Mouse (Mus musculus): ENCODE results near the gene Acvr1. TPM values are rescaled to one million over a fixed set of nuclear protein-coding genes. Genes with fewer than 3 reads are reported as not detected.

Gene Acvr1
- polyA plus RNA-seq, 1 experiment from 2014 or later: 4.6 TPM

DNA sequence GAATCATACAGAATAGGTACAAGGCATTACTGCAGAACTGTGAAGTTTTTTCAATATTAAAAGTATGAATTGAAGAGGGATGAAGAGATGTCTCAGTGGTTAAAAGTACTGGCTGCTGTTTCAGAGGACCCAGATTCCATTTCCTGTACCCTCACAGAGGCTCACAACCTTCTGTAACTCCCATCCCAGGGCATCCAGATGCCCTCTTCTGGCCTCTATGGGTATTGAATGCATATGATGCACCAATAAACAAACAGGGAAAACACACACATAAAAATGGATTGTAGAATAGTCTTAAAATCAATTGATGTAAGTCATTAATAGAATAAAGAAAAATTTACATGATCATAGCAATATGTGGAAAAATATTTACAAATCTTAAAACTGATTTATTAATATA, 151.9 kb downstream of the Acvr1 start:
- no peak for ATAC-seq (ENCODE audit: low FRiP score)
- no peak overlapping the region for H3K4me2 ChIP-seq
- no peaks in the 10 kb centered on the region for H3K27me3 ChIP-seq
- H3K36me3 ChIP-seq (replicated peaks): no peaks in the 10 kb centered on the region
- no peaks in the 10 kb centered on the region for H3K4me1 ChIP-seq
- H3K4me3 ChIP-seq (replicated peaks): no peak overlapping the region
- no peak overlapping the region for H3K9ac ChIP-seq
- no peaks in the 10 kb centered on the region for H3K9me3 ChIP-seq
- no peak overlapping the region for H3K27ac ChIP-seq

DNA sequence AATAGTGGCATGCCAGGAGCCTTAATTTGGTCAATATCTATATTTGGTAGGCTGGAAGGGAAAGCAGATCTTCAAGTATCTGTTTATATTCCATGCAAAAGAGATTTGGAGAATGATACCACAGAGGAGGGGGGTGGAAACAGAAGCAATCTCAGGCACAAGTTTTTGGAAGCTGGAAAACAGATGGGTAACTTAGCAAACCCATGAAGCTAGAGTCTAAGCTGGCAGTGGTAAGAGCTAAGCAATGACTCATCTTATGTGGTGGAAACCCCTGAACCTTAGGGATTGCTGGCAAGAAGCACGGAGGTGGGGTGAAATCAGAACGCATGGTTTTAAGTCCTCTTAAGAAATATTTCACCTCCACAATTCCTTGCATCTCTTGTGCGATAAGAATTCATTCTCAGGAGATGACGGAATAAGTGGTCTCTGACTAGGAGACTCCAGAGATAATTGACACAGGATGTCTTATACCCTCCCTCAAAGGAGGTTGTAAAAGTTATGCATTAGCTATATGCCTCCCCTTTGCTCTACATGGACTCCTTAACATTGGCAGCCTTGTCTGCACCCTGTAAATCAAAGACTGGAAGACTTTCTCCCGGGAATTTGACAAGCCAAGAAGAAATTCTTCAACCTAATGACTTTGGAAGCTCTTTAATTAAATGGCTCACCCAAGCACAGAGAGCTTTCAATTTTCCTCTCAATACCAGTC, 157.9 kb downstream of the Acvr1 start:
- Histone ChIP-seq H3K4me1 (no peaks in the 10 kb centered on the region), H3K27ac (no peak overlapping the region), H3K27me3 (no peaks in the 10 kb centered on the region), H3K9ac (no peak overlapping the region), H3K4me3 (replicated peaks) (no peak overlapping the region), H3K4me2 (no peak overlapping the region), H3K36me3 (replicated peaks) (no peaks in the 10 kb centered on the region), H3K9me3 (no peaks in the 10 kb centered on the region)
- 81% methylated on average over 5 of the region's 5 CpGs for whole genome bisulfite sequencing
- no peak for ATAC-seq (ENCODE audit: low FRiP score)

DNA sequence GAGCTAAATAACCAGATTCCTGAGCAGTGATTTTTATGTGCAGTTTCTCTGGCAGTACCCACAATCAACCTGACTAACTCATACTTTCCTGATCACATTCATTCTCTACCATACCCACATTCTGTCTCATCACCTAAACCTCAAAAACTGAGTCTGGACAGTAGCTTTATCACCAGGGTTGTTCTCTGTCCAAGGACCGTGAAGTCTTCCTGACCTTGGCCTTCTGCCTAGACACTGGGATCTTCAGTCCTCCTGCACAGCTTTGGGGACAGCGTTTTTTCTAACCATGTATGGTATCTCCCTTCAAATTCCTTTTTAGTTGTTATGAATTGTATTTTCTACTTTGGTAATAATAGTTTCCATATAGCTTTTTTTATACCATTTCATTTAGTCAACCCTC, 163.5 kb downstream of the Acvr1 start:
- Histone ChIP-seq H3K4me2 (no peak overlapping the region), H3K4me1 (no peaks in the 10 kb centered on the region), H3K4me3 (replicated peaks) (no peak overlapping the region), H3K27me3 (no peaks in the 10 kb centered on the region), H3K9me3 (no peaks in the 10 kb centered on the region), H3K9ac (no peak overlapping the region), H3K36me3 (replicated peaks) (no peaks in the 10 kb centered on the region), H3K27ac (no peak overlapping the region)
- ATAC-seq (ENCODE audit: low FRiP score): no peak
- 89% methylated on average over 2 of the region's 2 CpGs for WGBS

DNA sequence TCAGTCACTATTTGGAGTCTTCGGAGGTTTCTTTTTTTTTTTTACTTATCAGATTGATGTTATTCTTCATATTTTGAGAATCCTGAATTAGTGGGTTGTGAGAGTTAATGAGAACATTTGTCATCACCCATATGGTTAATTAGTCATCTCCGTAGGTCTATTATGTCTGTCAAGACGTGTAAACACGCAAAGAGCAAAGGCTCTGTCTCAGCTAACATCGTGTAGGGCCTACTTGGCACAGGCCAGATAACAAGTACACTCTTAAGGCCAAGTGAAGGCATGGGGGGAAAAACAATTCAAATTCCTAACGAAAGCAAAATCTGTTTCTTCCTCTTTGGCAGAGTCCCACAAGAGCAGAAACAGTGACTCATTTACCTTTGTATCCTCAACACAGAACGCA, 178.4 kb downstream of the Acvr1 start:
- 73% methylated on average over 7 of the region's 7 CpGs for WGBS
- no peak overlapping the region for H3K9ac ChIP-seq
- no peaks in the 10 kb centered on the region for H3K27me3 ChIP-seq
- H3K36me3 ChIP-seq (replicated peaks): no peaks in the 10 kb centered on the region
- no peak overlapping the region for H3K4me2 ChIP-seq
- ATAC-seq (ENCODE audit: low FRiP score): no peak
- H3K4me1 ChIP-seq: no peaks in the 10 kb centered on the region
- H3K9me3 ChIP-seq: no peaks in the 10 kb centered on the region
- no peak overlapping the region for H3K4me3 ChIP-seq (replicated peaks)
- no peak overlapping the region for H3K27ac ChIP-seq

DNA sequence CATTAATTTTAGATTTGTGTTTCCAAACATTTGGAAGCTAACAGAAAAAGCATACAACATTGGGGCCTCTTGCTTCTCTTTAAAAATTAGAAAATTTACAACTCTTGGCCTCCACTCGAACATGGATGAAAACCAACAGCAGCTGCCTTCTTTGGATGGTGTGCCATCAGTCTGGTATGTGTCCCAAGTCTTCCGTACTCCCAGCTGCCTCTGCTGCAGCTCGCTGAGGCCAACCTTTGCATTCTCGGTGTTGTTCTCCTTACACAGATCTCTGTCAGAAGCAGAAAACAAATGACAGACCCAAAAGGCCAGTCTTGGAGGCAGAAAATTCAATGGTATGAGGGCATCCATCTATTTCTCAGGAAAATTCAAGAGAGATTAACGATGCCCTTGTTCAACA, 186.9 kb downstream of the Acvr1 start:
- no peaks in the 10 kb centered on the region for H3K27me3 ChIP-seq
- no peak overlapping the region for H3K27ac ChIP-seq
- H3K4me2 ChIP-seq: no peak overlapping the region
- WGBS: 79% methylated on average over 5 of the region's 5 CpGs
- H3K36me3 ChIP-seq (replicated peaks): no peaks in the 10 kb centered on the region
- 0 out of 2 replicates have a peak, but pooled peaks cover 6% of the 10 kb centered on the region for H3K4me1 ChIP-seq
- H3K9me3 ChIP-seq: no peaks in the 10 kb centered on the region
- H3K9ac ChIP-seq: no peak overlapping the region
- no peak overlapping the region for H3K4me3 ChIP-seq (replicated peaks)
- no peak for ATAC-seq (ENCODE audit: low FRiP score)

DNA sequence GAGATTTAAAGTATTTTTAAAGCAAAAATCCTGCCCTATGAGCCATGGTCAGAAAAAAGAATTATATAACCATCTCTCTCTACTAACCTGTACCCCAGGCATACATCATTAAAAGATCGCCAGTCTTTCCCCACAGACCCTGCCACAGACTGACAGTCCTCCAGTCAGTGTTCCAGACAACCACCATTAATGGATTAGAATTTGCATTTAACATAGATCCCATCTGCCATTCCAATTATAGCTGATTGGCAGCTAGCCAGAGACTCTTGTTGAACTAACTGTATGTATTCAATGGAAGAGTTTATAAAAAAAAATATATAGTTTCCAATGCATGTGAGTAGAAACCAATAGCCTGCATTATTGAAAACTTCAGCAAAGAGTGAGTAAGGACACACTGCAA, 187.5 kb downstream of the Acvr1 start:
- Histone ChIP-seq H3K27ac (no peak overlapping the region), H3K9me3 (no peaks in the 10 kb centered on the region), H3K36me3 (replicated peaks) (no peaks in the 10 kb centered on the region), H3K4me1 (0 out of 2 replicates have a peak, but pooled peaks cover 6% of the 10 kb centered on the region), H3K4me2 (no peak overlapping the region), H3K27me3 (no peaks in the 10 kb centered on the region), H3K4me3 (replicated peaks) (no peak overlapping the region), H3K9ac (no peak overlapping the region)
- 51% methylated on average over 1 of the region's 1 CpGs for WGBS
- peak; percentile 55; the same call in 1 of the 2 replicates for ATAC-seq (ENCODE audit: low FRiP score)

DNA sequence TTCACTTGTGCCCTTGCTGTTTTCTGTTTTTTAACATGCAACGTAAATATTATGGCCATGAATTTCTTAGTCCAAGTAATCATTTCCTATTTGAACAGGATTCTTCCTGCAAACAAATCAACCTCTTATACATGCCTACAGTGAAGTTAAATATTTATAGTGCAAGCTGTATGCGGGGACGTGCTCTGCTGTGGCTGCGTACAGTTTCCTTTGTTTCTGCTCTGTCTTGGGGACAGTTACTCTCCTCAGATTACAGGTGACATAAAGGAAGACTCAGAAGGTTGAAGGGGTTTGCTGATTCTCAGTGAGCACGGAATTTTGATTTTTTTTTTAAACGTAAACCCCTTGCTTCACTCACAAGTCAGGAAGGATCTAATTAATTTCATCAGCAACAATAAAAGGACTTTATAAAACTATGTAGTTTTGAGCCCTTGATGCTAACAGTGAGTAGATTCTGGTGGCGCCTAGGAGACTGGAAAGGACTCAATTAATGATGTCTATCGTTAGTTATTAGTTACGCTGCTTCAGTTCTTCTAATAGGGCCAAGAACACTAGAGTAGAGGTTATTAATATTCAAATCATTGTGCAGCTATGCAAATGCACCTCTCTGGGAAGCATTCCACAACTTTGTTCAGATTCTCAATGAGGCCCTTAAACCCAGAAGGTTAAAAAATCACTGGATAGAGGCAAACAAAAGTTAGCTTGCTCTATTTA, 189.4 kb downstream of the Acvr1 start:
- H3K9ac ChIP-seq: no peak overlapping the region
- H3K4me1 ChIP-seq: 0 out of 2 replicates have a peak, but pooled peaks cover 6% of the 10 kb centered on the region
- ATAC-seq (ENCODE audit: low FRiP score): no peak; the same call in 1 of the 2 replicates
- H3K9me3 ChIP-seq: no peaks in the 10 kb centered on the region
- H3K4me3 ChIP-seq (replicated peaks): no peak overlapping the region
- no peaks in the 10 kb centered on the region for H3K36me3 ChIP-seq (replicated peaks)
- no peak overlapping the region for H3K4me2 ChIP-seq
- H3K27me3 ChIP-seq: no peaks in the 10 kb centered on the region
- 47% methylated on average over 9 of the region's 9 CpGs for WGBS
- no peak overlapping the region for H3K27ac ChIP-seq

DNA sequence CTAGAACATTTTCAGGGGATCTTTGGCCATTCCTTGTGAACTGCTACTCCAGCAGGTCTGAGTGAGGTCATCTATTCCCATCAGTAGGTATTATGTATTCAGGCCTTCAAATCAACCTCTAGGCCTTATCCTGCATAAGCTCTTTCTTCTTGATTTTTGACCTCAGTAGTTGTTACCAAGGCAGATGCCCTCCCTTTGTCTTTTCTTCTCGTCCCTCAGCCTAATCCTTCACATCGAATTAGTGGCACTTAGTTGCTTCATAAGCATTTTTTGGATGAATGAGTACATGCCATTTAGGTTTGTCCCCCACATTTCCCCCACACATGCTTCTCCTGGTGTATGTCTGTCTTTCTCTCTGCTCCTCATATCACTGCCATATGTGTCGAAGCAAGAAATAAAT, 200.8 kb downstream of the Acvr1 start:
- 51% methylated on average over 3 of the region's 3 CpGs for WGBS
- no peak for ATAC-seq (ENCODE audit: low FRiP score)
- Histone ChIP-seq H3K4me3 (replicated peaks) (no peak overlapping the region), H3K4me2 (no peak overlapping the region), H3K4me1 (no peaks in the 10 kb centered on the region), H3K9ac (no peak overlapping the region), H3K9me3 (no peaks in the 10 kb centered on the region), H3K27ac (no peak overlapping the region), H3K27me3 (no peaks in the 10 kb centered on the region), H3K36me3 (replicated peaks) (no peaks in the 10 kb centered on the region)

DNA sequence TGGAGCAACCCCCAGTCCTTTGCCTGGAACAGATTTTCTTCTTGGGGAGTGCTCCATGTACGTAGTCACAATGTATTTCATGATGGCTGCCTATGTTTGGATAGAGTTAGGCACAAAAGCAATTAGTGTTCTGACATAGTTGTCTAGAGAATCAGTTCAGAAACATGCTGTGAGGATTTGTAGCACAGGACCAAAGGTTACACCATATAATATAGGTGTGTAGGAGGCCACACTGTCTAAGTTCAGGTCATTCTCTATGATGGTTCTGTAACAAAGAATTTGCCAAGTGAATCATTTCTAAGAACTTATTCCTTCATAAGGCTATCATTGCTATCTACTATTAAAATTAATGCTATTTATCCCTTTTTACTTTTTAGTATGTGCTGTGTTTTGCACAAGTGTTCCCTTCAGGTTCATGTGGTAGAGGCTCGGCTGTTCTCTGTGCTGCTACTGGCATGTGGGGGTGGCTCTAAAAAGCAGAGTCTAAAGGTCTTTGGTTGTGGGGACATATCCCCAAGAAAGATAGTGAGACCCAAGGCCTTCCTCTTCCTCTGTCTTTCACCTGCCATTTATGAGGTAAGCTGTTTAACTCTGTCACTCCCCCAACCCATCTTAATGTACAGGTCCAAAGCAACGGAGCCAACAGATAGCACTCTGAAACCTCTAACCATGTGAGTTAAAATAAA, 205.5 kb downstream of the Acvr1 start:
- Histone ChIP-seq H3K4me1 (peaks cover 12% of the 10 kb centered on the region), H3K9ac (no peak overlapping the region), H3K4me2 (no peak overlapping the region), H3K27ac (no peak overlapping the region), H3K27me3 (peaks cover 18% of the 10 kb centered on the region), H3K36me3 (replicated peaks) (no peaks in the 10 kb centered on the region), H3K4me3 (replicated peaks) (no peak overlapping the region), H3K9me3 (no peaks in the 10 kb centered on the region)
- WGBS: 86% methylated on average over 3 of the region's 3 CpGs
- ATAC-seq (ENCODE audit: low FRiP score): no peak

DNA sequence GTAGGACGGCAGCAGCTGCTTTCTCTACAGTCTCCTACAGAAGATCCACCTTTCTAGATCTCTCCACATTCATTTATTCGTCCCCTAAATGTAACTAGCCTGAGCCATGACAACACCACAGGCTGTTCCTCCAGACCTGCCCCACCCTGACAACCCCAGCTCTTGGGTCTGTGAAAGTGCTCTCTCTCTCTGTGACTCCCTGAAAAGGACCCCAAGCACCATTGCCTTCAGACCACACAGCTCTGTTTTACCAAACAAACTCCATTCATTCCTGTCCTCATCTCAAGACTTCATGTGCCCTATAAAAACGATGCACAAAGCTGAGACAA, 208.9 kb downstream of the Acvr1 start:
- peak; percentile 49 for ATAC-seq (ENCODE audit: low FRiP score)
- Histone ChIP-seq H3K9me3 (no peaks in the 10 kb centered on the region), H3K27ac (no peak overlapping the region), H3K4me1 (peaks cover 12% of the 10 kb centered on the region), H3K27me3 (peaks cover 27% of the 10 kb centered on the region), H3K9ac (no peak overlapping the region), H3K4me2 (peak overlapping the region; percentile 100), H3K36me3 (replicated peaks) (no peaks in the 10 kb centered on the region), H3K4me3 (replicated peaks) (peak overlapping the region; percentile 62)
- 17% methylated on average over 3 of the region's 3 CpGs for WGBS

DNA sequence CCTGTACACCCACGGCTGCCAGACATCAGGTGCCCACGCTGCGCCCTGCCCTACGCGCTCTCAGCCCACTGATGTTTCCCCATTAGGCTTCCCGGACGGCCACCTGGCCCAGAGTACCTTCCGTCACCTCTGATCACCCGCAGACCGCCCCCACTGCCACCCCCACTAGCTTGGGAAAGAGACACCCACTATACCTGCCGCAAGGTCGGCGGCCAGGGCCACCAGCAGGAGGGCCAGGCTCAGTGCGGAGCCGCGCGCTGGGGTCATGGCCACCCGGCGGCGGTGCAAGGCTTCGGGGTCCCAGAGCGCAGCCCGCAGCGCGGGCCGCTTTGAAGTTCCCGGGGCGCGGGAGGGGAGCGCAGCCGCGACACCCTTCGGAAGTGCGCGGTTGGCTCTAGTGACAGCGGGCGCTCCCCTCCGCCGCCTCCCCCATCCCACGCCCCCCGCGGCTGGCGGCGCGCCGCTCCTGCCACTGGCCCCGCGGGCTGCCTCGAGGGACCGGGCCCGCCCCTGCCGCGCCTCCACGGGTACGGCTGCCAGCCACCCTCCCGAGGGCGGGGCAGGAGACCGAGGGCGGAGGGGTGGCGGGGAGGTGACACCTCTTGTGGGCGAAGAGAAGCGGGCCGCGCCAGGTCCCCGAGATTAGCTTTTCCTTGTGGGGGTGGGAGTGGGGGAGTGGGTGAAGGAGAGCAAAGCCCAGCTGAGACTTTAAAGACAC, 209.4 kb downstream of the Acvr1 start, which contains the start of gene Acvr1c:
Gene Acvr1c (minus strand): TSS at position 482 of the 718 bp plus-strand sequence.
- WGBS: under 1% methylated on average over 63 of the region's 65 CpGs

DNA sequence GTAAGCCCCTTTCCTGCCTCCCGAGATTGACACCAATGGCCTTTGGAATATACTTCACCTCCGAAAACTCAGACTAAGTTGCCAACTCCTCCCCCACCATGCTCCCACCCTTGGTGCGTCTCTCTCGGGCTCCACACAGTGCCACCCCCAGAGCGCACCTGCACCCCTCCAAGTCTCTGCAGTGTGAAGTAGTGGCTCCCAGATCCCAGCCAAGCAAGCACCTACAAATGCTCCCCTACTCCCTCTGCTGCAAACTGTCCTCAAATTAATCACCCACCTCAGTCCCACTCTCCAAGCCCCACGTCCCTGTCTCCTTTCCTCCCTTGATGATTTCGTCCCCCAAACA, 209.9 kb downstream of the Acvr1 start:
- ATAC-seq (ENCODE audit: low FRiP score): peak; percentile 61

More for the DNA sequence above, 209.4 kb downstream of the Acvr1 start, which contains the start of gene Acvr1c:
- ATAC-seq (ENCODE audit: low FRiP score): peak; percentile 83
- H3K4me3 ChIP-seq (replicated peaks): peak within 1 kb of the TSS; percentile 62
- H3K36me3 ChIP-seq (replicated peaks): no peaks in the 10 kb centered on the region
- peak within 1 kb of the TSS; percentile 65 for H3K9ac ChIP-seq
- H3K4me2 ChIP-seq: peak within 1 kb of the TSS; percentile 100
- H3K9me3 ChIP-seq: no peaks in the 10 kb centered on the region
- H3K27me3 ChIP-seq: peaks cover 27% of the 10 kb centered on the region
- peaks cover 12% of the 10 kb centered on the region for H3K4me1 ChIP-seq
- H3K27ac ChIP-seq: no peak within 1 kb of the TSS

More for the DNA sequence above, 209.9 kb downstream of the Acvr1 start:
- H3K9ac ChIP-seq: peak overlapping the region; percentile 65
- peaks cover 27% of the 10 kb centered on the region for H3K27me3 ChIP-seq
- WGBS: under 1% methylated on average over 7 of the region's 7 CpGs
- H3K9me3 ChIP-seq: no peaks in the 10 kb centered on the region
- peak overlapping the region; percentile 100 for H3K4me2 ChIP-seq
- no peak overlapping the region for H3K27ac ChIP-seq
- H3K36me3 ChIP-seq (replicated peaks): no peaks in the 10 kb centered on the region
- peaks cover 12% of the 10 kb centered on the region for H3K4me1 ChIP-seq
- H3K4me3 ChIP-seq (replicated peaks): peak overlapping the region; percentile 62
